In the genomic region with DNA sequence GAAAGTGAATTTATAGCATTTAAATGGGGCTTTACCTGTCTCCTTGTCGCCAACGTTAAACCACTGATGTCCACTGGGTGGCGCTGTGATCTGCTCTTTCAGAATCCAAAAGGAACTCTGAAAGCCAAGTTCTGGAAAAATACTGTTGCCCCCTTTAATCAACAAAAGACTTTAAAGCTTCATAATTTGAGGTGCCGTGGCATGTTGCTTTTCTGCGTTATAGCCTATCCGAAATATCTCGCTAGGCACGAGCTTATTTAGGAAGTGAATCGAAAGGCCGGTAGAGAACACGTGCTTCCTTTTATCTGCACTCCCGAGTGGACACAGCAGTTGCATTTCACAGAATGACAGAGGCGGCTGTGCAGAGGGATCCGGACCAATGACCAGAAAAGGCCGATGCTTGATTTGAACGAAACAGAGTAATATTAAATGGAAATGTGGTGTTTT, we compare ENCODE assay signal across 1 mouse cellular context.
TF ChIP-seq lines count a peak whose summit lies in the region.

No protein-coding gene starts in this region.

TF ChIP-seq in MEL, 35 proteins besides CTCF, POLR2A, EP300 and RAD21 (continued from another document):
- TF ChIP-seq NELFE (IDR thresholded peaks at IDR 0.05; ENCODE audit: low read depth, low read length) (0 out of 2 replicates have a peak, but pooled peaks have one; percentile 27), POLR2AphosphoS2 (IDR thresholded peaks at IDR 0.05; ENCODE audit: low read length) (no peak), MEF2A (IDR thresholded peaks at IDR 0.05; ENCODE audit: extremely low read depth, insufficient replicate concordance, low read depth, low read length, poor library complexity, severe bottlenecking) (no peak), SMC3 (IDR thresholded peaks at IDR 0.05; ENCODE audit: low read depth, low read length) (peak; percentile 93), HCFC1 (IDR thresholded peaks at IDR 0.05; ENCODE audit: low read depth, low read length) (peak; percentile 52; the same call in 1 of the 2 replicates)
